ENCODE assay signal across 20 mouse cellular contexts in genomic region chr11:88245581-88246170, GRCm38 (mm10). TPM values are rescaled to one million over a fixed set of nuclear protein-coding genes. Genes with fewer than 3 reads are reported as not detected.
DNase-seq lines count a peak whose midpoint lies in the region; ATAC-seq lines count a peak whose summit lies in the region.
"Had no signal": no experiment of that assay in that cellular context is flagged by ENCODE, and none has a peak within 500 bp of the region (broad histone marks: within the 10 kb centered on the region; RNA-seq: fewer than 3 reads in every experiment).

No protein-coding gene starts in this region.

- DNase-seq in left cerebral cortex, adult 18-20 months (ENCODE audit: low spot score in 2 of 2): peak; percentile 46 to 52
- DNase-seq in left cerebral cortex, postnatal 4 days: no peak
- DNase-seq in left cerebral cortex, postnatal 10 days (ENCODE audit: extremely low spot score in 1 of 2, low spot score in 2 of 2): peak; percentile 54 to 60
- peak; percentile 78 for DNase-seq in right cerebral cortex, postnatal 10 days (ENCODE audit: low spot score in 2 of 2)
- DNase-seq in heart, postnatal 14 days: no peak
- DNase-seq in urinary bladder, postnatal 10 days (ENCODE audit: low spot score): no peak
- DNase-seq: adrenal gland, postnatal 14 days; cerebellum, adult 11 months; cerebellum, postnatal 14 days; gastrocnemius, postnatal 25 days; heart, adult 18-20 months; heart, postnatal 10 days; kidney, adult 11 months; layer of hippocampus, adult 9-11 months; liver; lung, postnatal 36 days; retina, postnatal 1 day; thymus, postnatal 25 days had no signal

- ATAC-seq in cerebellum, adult (ENCODE audit: insufficient number of reproducible peaks, low FRiP score, low TSS enrichment): no peak
- ATAC-seq: midbrain, embryonic 15.5 days had no signal

- intact Hi-C loops in left cerebral cortex, postnatal 4 days (cut with DNase I): no loop called here
- intact Hi-C loops in left cerebral cortex, postnatal 10 days (cut with DNase I): no loop called here
- intact Hi-C loops in heart, postnatal 14 days (cut with DNase I): no loop called here

RNA-seq across cellular contexts. Expression of gene Mrps23, which starts 41.5 kb away (rescaled TPM):
- total RNA-seq in left cerebral cortex, adult 18-20 months (2021): 10 to 100 TPM; 64.4 to 71.4 TPM
- 10 to 100 TPM; 55.2 to 65.1 TPM for total RNA-seq in left cerebral cortex, postnatal 4 days (2021)
- 10 to 100 TPM; 55.1 to 68.0 TPM for total RNA-seq in left cerebral cortex, postnatal 10 days (2021)
- total RNA-seq in heart, postnatal 14 days (2021): 100 to 1,000 TPM; 226 to 277 TPM

RNA-seq across cellular contexts. Expression of gene Ccdc182, which starts 48.2 kb away (rescaled TPM):
- not detected for total RNA-seq in left cerebral cortex, adult 18-20 months (2021)
- not detected for total RNA-seq in left cerebral cortex, postnatal 4 days (2021)
- not detected for total RNA-seq in left cerebral cortex, postnatal 10 days (2021)
- total RNA-seq in heart, postnatal 14 days (2021): not detected
- total RNA-seq: adrenal gland, postnatal 14 days; gastrocnemius, postnatal 25 days; heart, adult 18-20 months; heart, postnatal 10 days had no signal

Comparison
In these comparisons a context has a peak if more than half of its experiments do, and no peak if none do; other contexts are left out.
1. DNase-seq: peak in left cerebral cortex, adult 18-20 months (2 of 2), left cerebral cortex, postnatal 10 days (2 of 2) and right cerebral cortex, postnatal 10 days (2 of 2); none in left cerebral cortex, postnatal 4 days (single experiment), heart, postnatal 14 days (0 of 2) and urinary bladder, postnatal 10 days (single experiment).